Mouse (Mus musculus): Measurements from ENCODE around the gene Ttll13. TPM values are rescaled to one million over a fixed set of nuclear protein-coding genes. Genes with fewer than 3 reads are reported as not detected.

The Ttll13 gene
- 1 to 10 TPM in 1 of 2 experiments, under 1 TPM in 1; 0.82 to 1.3 TPM for total RNA-seq (2023)

GRCm38 (mm10) chr7:80246148-80246721 lies at the start of gene Ttll13:
Gene Ttll13, plus strand, starts transcription at chr7:80246376.

GRCm38 (mm10) chr7:80232489-80233029 lies 13.6 kb upstream of the Ttll13 start, which contains the start of the genes Cib1 and Gdpgp1:
Gene Cib1, minus strand, starts transcription at chr7:80232813.
Gene Gdpgp1, plus strand, starts transcription at chr7:80232865.

GRCm38 (mm10) chr7:80260625-80261371 lies 14.6 kb downstream of the Ttll13 start, which contains the start of gene Ngrn:
Gene Ngrn, plus strand, starts transcription at chr7:80261215.

DNA sequence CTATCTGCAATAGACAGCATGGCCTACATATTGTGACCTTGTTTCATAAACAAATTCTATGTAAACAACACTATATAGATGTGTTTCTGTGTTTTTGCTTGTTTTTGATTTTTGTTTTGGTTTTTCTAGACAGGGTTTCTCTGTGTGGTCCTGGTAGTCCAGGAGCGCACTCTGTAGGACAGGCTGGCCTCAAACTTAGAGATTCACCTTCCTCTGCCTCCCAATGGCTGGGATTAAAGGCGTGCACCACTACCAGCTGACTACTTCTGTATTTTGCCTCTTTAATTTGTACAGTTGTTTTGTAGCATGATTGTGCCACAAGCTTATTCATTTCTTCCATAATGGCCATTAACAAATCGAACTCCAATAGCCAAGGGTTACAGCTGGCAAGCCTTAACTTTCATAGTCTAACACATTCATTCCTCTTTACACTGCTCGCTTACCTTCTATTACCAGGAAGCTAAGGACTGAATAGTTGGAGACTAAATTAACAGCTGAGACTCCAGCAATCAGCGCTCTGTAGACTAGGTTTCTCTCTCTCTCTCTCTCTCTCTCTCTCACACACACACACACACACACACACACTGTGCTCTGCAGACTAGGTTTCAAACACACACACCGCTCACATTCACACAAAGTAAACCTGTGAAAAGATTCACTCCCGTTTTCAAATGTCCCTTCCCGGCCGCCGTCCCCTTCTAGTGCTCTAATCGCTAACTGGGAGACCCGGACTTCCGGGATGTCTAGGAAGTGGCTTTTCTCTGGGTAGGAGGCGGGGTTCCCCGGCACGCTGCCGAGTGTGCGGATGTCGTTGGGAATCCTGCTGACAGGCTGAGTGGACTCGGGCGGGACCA lies 22.9 kb downstream of the Ttll13 start, which contains the start of gene Vps33b:
Gene Vps33b (plus strand): TSS at position 753 of the 854 bp plus-strand sequence.

GRCm38 (mm10) chr7:80294062-80294763 lies 48.0 kb downstream of the Ttll13 start, which contains the start of gene Prc1:
Gene Prc1, plus strand, starts transcription at chr7:80294450.

Other genes starting within 250 kb of the Ttll13 start
- gene Zfp710, start 221.6 kb upstream of the Ttll13 start, total RNA-seq (2023): 100 to 1,000 TPM; 124 to 146 TPM
- gene Idh2, start 131.0 kb upstream of the Ttll13 start, total RNA-seq (2023): 10 to 100 TPM; 43.2 to 52.1 TPM
- 10 to 100 TPM; 29.5 to 35.1 TPM for gene Sema4b, start 59.5 kb upstream of the Ttll13 start, total RNA-seq (2023)
- 100 to 1,000 TPM; 102 to 103 TPM for gene Cib1, start 13.6 kb upstream of the Ttll13 start, total RNA-seq (2023)
- gene Gdpgp1, start 13.5 kb upstream of the Ttll13 start, total RNA-seq (2023): 1 to 10 TPM; 2.1 to 2.2 TPM
- gene Ngrn, start 14.8 kb downstream of the Ttll13 start, total RNA-seq (2023): 10 to 100 TPM; 15.5 to 15.9 TPM
- gene Vps33b, start 23.3 kb downstream of the Ttll13 start, total RNA-seq (2023): 10 to 100 TPM; 15.1 to 17.8 TPM
- 10 to 100 TPM; 84.8 to 89.6 TPM for gene Prc1, start 48.1 kb downstream of the Ttll13 start, total RNA-seq (2023)
- gene Rccd1, start 78.1 kb downstream of the Ttll13 start, total RNA-seq (2023): 1 to 10 TPM; 2.8 to 2.9 TPM
- 10 to 100 TPM; 56.8 to 57.0 TPM for gene Unc45a, start 94.6 kb downstream of the Ttll13 start, total RNA-seq (2023)
- gene Hddc3, start 96.7 kb downstream of the Ttll13 start, total RNA-seq (2023): 1 to 10 TPM; 5.8 to 8.8 TPM
- gene Man2a2, start 125.0 kb downstream of the Ttll13 start, total RNA-seq (2023): 10 to 100 TPM; 28.2 to 43.3 TPM
- 100 to 1,000 TPM; 597 to 602 TPM for gene Fes, start 141.6 kb downstream of the Ttll13 start, total RNA-seq (2023)
- 100 to 1,000 TPM; 149 to 163 TPM for gene Furin, start 159.1 kb downstream of the Ttll13 start, total RNA-seq (2023)